Comparison of ENCODE assay signal across 8 mouse cellular contexts in the genomic region with DNA sequence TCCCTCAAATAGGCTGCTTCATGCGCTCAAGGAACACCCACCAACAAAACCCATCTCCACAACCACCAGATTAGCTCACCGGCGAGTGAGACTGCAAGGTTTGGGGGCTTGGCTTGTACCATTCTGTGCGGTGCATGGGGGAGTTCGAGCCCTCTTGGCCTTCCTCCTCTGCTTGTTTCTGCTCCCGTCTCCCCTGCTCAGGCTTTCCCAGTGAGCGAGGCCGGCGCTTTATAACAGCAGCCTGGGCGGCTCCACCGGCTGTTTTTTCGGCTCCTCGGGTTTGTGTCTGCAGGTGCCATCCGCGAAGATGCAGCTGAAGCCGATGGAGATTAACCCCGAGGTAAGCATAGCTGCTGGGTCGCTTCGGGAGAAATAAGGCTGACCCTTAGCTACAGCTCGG. TPM values are rescaled to one million over a fixed set of nuclear protein-coding genes. Genes with fewer than 3 reads are reported as not detected.
DNase-seq lines count a peak whose midpoint lies in the region; ATAC-seq and TF ChIP-seq lines count a peak whose summit lies in the region.

A gene (plus strand): TSS at position 109 of the 400 bp plus-strand sequence.

- H3K9me3 ChIP-seq in embryonic facial prominence, embryonic 11.5 days (replicated peaks; ENCODE audit: control insufficient read depth, low read length), result no peaks in the 10 kb centered on the region
- no peaks in the 10 kb centered on the region for H3K9me3 ChIP-seq in kidney, embryonic 14.5 days (ENCODE audit: control insufficient read depth, low read length)
- no peaks in the 10 kb centered on the region for H3K9me3 ChIP-seq in limb, embryonic 12.5 days
- H3K9me3 ChIP-seq in midbrain, postnatal 0 days (ENCODE audit: low read length), result no peaks in the 10 kb centered on the region
- H3K9me3 ChIP-seq in stomach, embryonic 14.5 days (ENCODE audit: control insufficient read depth, low read depth, low read length), result no peaks in the 10 kb centered on the region

- no peaks in the 10 kb centered on the region; the same call in 1 of the 2 replicates for H3K4me1 ChIP-seq in bone marrow, adult 2 months (ENCODE audit: control insufficient read depth, insufficient read depth, low read length)
- no peaks in the 10 kb centered on the region; the same call in none of the 2 replicates for H3K4me1 ChIP-seq in embryonic facial prominence, embryonic 11.5 days (ENCODE audit: control insufficient read depth, insufficient read depth, low read length)
- peaks cover 9% of the 10 kb centered on the region; the same call in 1 of the 2 replicates for H3K4me1 ChIP-seq in kidney, embryonic 14.5 days (ENCODE audit: control insufficient read depth, insufficient read depth, low read length)
- peaks cover 14% of the 10 kb centered on the region for H3K4me1 ChIP-seq in limb, embryonic 12.5 days (replicated peaks)
- H3K4me1 ChIP-seq in midbrain, postnatal 0 days (ENCODE audit: insufficient read depth, low read length), result peaks cover 13% of the 10 kb centered on the region
- 0 out of 2 replicates have a peak, but pooled peaks cover 4% of the 10 kb centered on the region for H3K4me1 ChIP-seq in stomach, embryonic 14.5 days (ENCODE audit: control insufficient read depth, insufficient read depth, low read length)

- peak; percentile 94 for DNase-seq in embryonic facial prominence, embryonic 11.5 days (ENCODE audit: low spot score)
- DNase-seq in heart, adult 9 months (ENCODE audit: low spot score in 2 of 2), result peak; percentile 28 to 44
- DNase-seq in midbrain, postnatal 0 days (ENCODE audit: low spot score), result peak; percentile 98
- no peak for DNase-seq in adipocyte (ENCODE audit: low spot score)

- no peak; the same call in none of the 2 replicates for ATAC-seq in embryonic facial prominence, embryonic 11.5 days (replicated peaks; ENCODE audit: insufficient number of reproducible peaks, low FRiP score, low TSS enrichment, low read depth)
- peak; percentile 89 for ATAC-seq in kidney, embryonic 14.5 days (ENCODE audit: low FRiP score, low TSS enrichment)
- ATAC-seq in limb, embryonic 12.5 days (ENCODE audit: insufficient number of reproducible peaks, insufficient read depth, low FRiP score, low TSS enrichment, low read depth), result peak; percentile 84
- peak; percentile 93 for ATAC-seq in midbrain, postnatal 0 days (ENCODE audit: low FRiP score)
- peak; percentile 83 for ATAC-seq in stomach, embryonic 14.5 days (ENCODE audit: insufficient number of reproducible peaks, insufficient read depth, low FRiP score, low read depth)

- no peaks in the 10 kb centered on the region for H3K36me3 ChIP-seq in embryonic facial prominence, embryonic 11.5 days (replicated peaks; ENCODE audit: control insufficient read depth, insufficient read depth, low read depth, low read length)
- H3K36me3 ChIP-seq in kidney, embryonic 14.5 days (ENCODE audit: control insufficient read depth, insufficient read depth, low read length), result no peaks in the 10 kb centered on the region
- no peaks in the 10 kb centered on the region for H3K36me3 ChIP-seq in limb, embryonic 12.5 days
- peaks cover 6% of the 10 kb centered on the region; the same call in 1 of the 2 replicates for H3K36me3 ChIP-seq in midbrain, postnatal 0 days (ENCODE audit: insufficient read depth, low read length)
- no peaks in the 10 kb centered on the region for H3K36me3 ChIP-seq in stomach, embryonic 14.5 days (ENCODE audit: control insufficient read depth, insufficient read depth, low read length)

- H3K4me2 ChIP-seq in embryonic facial prominence, embryonic 11.5 days (ENCODE audit: low read depth, low read length), result peak within 1 kb of the TSS; percentile 99
- peak within 1 kb of the TSS; percentile 100 for H3K4me2 ChIP-seq in kidney, embryonic 14.5 days (replicated peaks; ENCODE audit: low read depth, low read length)
- peak within 1 kb of the TSS; percentile 100 for H3K4me2 ChIP-seq in limb, embryonic 12.5 days
- H3K4me2 ChIP-seq in midbrain, postnatal 0 days (ENCODE audit: low read depth, low read length, poor library complexity, severe bottlenecking), result peak within 1 kb of the TSS; percentile 57
- peak within 1 kb of the TSS; percentile 99 for H3K4me2 ChIP-seq in stomach, embryonic 14.5 days (replicated peaks; ENCODE audit: low read depth, low read length)

- under 1% methylated on average over 20 of the region's 20 CpGs for WGBS in bone marrow, adult 2 months
- under 1% methylated on average over 20 of the region's 20 CpGs for WGBS in embryonic facial prominence, embryonic 11.5 days
- WGBS in kidney, embryonic 14.5 days, result under 1% methylated on average over 20 of the region's 20 CpGs
- under 1% methylated on average over 20 of the region's 20 CpGs for WGBS in limb, embryonic 12.5 days
- under 1% methylated on average over 20 of the region's 20 CpGs for WGBS in midbrain, postnatal 0 days
- under 1% methylated on average over 20 of the region's 20 CpGs for WGBS in stomach, embryonic 14.5 days

- peaks cover 7% of the 10 kb centered on the region; the same call in 1 of the 2 replicates for H3K27me3 ChIP-seq in embryonic facial prominence, embryonic 11.5 days (ENCODE audit: control insufficient read depth, insufficient read depth, low read length)
- H3K27me3 ChIP-seq in kidney, embryonic 14.5 days (ENCODE audit: control insufficient read depth, insufficient read depth, low read length), result peaks cover 18% of the 10 kb centered on the region
- peaks cover 35% of the 10 kb centered on the region for H3K27me3 ChIP-seq in limb, embryonic 12.5 days
- H3K27me3 ChIP-seq in midbrain, postnatal 0 days (ENCODE audit: insufficient read depth, low read length), result no peaks in the 10 kb centered on the region
- H3K27me3 ChIP-seq in stomach, embryonic 14.5 days (ENCODE audit: control insufficient read depth, insufficient read depth, low read length), result peaks cover 16% of the 10 kb centered on the region; the same call in 1 of the 2 replicates

- peak within 1 kb of the TSS; percentile 57 for H3K9ac ChIP-seq in embryonic facial prominence, embryonic 11.5 days (replicated peaks; ENCODE audit: low read length)
- H3K9ac ChIP-seq in kidney, embryonic 14.5 days (ENCODE audit: low read depth, low read length), result peak within 1 kb of the TSS; percentile 53
- peak within 1 kb of the TSS; percentile 60 for H3K9ac ChIP-seq in limb, embryonic 12.5 days (replicated peaks)
- H3K9ac ChIP-seq in midbrain, postnatal 0 days (replicated peaks; ENCODE audit: low read length, poor library complexity, severe bottlenecking), result peak within 1 kb of the TSS; percentile 95
- 0 out of 2 replicates have a peak within 1 kb of the TSS, but pooled peaks have one; percentile 26 for H3K9ac ChIP-seq in stomach, embryonic 14.5 days (replicated peaks; ENCODE audit: low read depth, low read length)

- H3K27ac ChIP-seq in bone marrow, adult 2 months (ENCODE audit: control insufficient read depth, insufficient read depth, low read depth, low read length, poor library complexity), result no peak within 1 kb of the TSS
- no peak within 1 kb of the TSS for H3K27ac ChIP-seq in embryonic facial prominence, embryonic 11.5 days (replicated peaks; ENCODE audit: low read depth, low read length)
- no peak within 1 kb of the TSS for H3K27ac ChIP-seq in kidney, embryonic 14.5 days (ENCODE audit: low read depth, low read length)
- no peak within 1 kb of the TSS for H3K27ac ChIP-seq in limb, embryonic 12.5 days
- H3K27ac ChIP-seq in midbrain, postnatal 0 days (ENCODE audit: low read depth, low read length), result peak within 1 kb of the TSS; percentile 80
- H3K27ac ChIP-seq in stomach, embryonic 14.5 days (ENCODE audit: low read length), result no peak within 1 kb of the TSS

- peak within 1 kb of the TSS; percentile 45 for H3K4me3 ChIP-seq in bone marrow, adult 2 months (replicated peaks; ENCODE audit: control insufficient read depth, low read depth, low read length)
- peak within 1 kb of the TSS; percentile 56 for H3K4me3 ChIP-seq in embryonic facial prominence, embryonic 11.5 days (ENCODE audit: low read depth, low read length)
- H3K4me3 ChIP-seq in kidney, embryonic 14.5 days (ENCODE audit: low read length), result peak within 1 kb of the TSS; percentile 61
- peak within 1 kb of the TSS; percentile 59 for H3K4me3 ChIP-seq in limb, embryonic 12.5 days (replicated peaks)
- peak within 1 kb of the TSS; percentile 83 for H3K4me3 ChIP-seq in midbrain, postnatal 0 days (ENCODE audit: low read depth, low read length)
- H3K4me3 ChIP-seq in stomach, embryonic 14.5 days (ENCODE audit: low read depth, low read length), result peak within 1 kb of the TSS; percentile 48

- TF ChIP-seq CTCF in bone marrow, adult 2 months (IDR thresholded peaks at IDR 0.05; ENCODE audit: control insufficient read depth, insufficient read depth, low read length), result no peak
- TF ChIP-seq CTCF in midbrain, postnatal 0 days (IDR thresholded peaks at IDR 0.05), result no peak

- no peak for TF ChIP-seq POLR2A in bone marrow, adult 2 months (IDR thresholded peaks at IDR 0.05; ENCODE audit: borderline replicate concordance, control insufficient read depth, low read depth, low read length)

RNA-seq across cellular contexts. Expression of the gene that starts here (rescaled TPM):
- 5.4 and 14.6 TPM in 2 replicates for polyA plus RNA-seq in bone marrow, adult 2 months (2011; ENCODE audit: insufficient read depth, insufficient read length, low replicate concordance, missing spikeins)
- polyA plus RNA-seq in embryonic facial prominence, embryonic 11.5 days (2014; fragmentation: Nextera tagmentation; extraction: Ambion mirVana), result 181 and 212 TPM in 2 replicates
- 55.1 and 61.9 TPM in 2 replicates for polyA plus RNA-seq in kidney, embryonic 14.5 days (2014; fragmentation: Nextera tagmentation; extraction: Ambion mirVana)
- polyA plus RNA-seq in limb, embryonic 12.5 days (2016; fragmentation: Nextera tagmentation; extraction: Ambion mirVana), result 57.6 and 65.6 TPM in 2 replicates
- 1,819 and 2,069 TPM in 2 replicates for total RNA-seq in midbrain, postnatal 0 days (2014; rRNA removed)
- 2,098 and 2,247 TPM in 2 replicates for polyA plus RNA-seq in midbrain, postnatal 0 days (2015; fragmentation: Nextera tagmentation; extraction: Ambion mirVana)
- 103 and 114 TPM in 2 replicates for polyA plus RNA-seq in stomach, embryonic 14.5 days (2014; fragmentation: Nextera tagmentation; extraction: Ambion mirVana)

Comparison
In these comparisons a context has a peak if more than half of its experiments do, and no peak if none do; other contexts are left out.
1. H3K9ac ChIP-seq: peak in every context shown above with its lines; median percentile 95 in midbrain, postnatal 0 days; 60 in limb, embryonic 12.5 days; 57 in embryonic facial prominence, embryonic 11.5 days; 53 in kidney, embryonic 14.5 days; 26 in stomach, embryonic 14.5 days.